Mouse (Mus musculus): ENCODE data around the gene Tcl1b2. TPM values are rescaled to one million over a fixed set of nuclear protein-coding genes. Genes with fewer than 3 reads are reported as not detected.
"Not testable (repeated sequence)": the region's sequence is repeated elsewhere in the genome, so short reads cannot be mapped to it uniquely, and the experiment has no call there.

Tcl1b2 gene
- polyA plus RNA-seq, 1 experiment from 2014 or later, result not detected

DNA sequence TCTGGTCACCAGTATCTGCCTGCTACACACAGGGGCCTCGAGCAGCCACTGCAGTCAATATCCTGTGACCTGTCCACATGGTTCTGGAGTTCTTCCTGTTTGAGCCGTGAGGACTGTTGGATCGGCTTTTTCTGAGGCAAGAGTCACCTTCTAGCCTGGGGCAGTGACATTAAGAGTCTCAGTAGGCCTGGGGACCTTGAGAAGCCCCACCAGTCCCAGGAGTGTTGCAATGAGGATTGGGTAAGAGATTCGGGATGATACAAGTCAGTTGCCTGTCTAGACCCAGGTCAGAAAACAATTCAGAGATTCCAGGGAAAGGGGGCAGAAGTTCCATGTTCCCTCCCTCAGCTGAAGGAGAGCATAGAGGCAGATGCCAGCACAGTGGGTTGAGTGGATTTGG is 36.0 kb upstream of the Tcl1b2 start:
- no peak for TF ChIP-seq CTCF (IDR thresholded peaks at IDR 0.05; ENCODE audit: low read depth)
- Histone ChIP-seq H3K9ac (ENCODE audit: low read depth, low read length) (no peak overlapping the region), H3K4me3 (ENCODE audit: low read depth, low read length) (no peak overlapping the region), H3K27me3 (replicated peaks; ENCODE audit: control insufficient read depth, insufficient read depth, low read length) (no peaks in the 10 kb centered on the region), H3K4me2 (replicated peaks; ENCODE audit: low read depth) (no peak overlapping the region), H3K27ac (ENCODE audit: low read depth, low read length) (no peak overlapping the region), H3K4me1 (replicated peaks; ENCODE audit: control insufficient read depth, insufficient read depth, low read length) (no peaks in the 10 kb centered on the region), H3K36me3 (ENCODE audit: control insufficient read depth, insufficient read depth) (no peaks in the 10 kb centered on the region), H3K9me3 (ENCODE audit: control insufficient read depth) (no peaks in the 10 kb centered on the region)
- 68% methylated on average over 4 of the region's 4 CpGs for WGBS
- no peak for ATAC-seq

DNA sequence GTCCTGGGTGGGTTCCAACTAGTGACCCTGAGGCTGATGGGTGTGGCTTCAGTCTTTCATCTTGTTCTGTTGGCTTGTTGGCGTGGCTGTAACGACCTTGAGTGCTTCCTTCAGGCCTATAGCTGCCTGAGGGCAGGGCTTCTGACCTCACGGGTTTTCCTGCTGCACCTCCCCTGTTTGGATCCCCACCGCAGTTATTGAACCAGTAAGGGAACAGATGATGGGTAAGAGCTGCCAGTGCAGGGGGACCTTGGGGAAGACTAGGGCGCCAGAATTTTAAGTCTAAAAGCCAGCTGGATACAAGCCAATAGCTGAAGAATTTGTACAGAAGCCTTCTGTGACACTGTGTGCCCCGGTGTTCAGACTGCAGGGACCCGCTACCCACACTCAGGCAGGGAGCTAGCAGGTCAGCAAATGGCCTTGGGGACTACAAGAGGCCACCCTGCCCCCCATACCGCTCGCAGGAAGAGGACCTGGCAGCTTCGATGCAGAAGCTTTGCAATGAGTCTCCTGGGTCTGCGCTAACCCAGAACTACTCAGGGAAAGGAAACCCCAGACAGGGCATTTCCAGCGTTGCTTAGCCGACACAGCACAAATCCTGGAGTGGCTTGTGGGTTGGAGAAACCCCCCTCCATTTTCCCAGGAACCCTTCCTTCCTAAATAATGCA is 33.4 kb upstream of the Tcl1b2 start:
- no peak for TF ChIP-seq CTCF (IDR thresholded peaks at IDR 0.05; ENCODE audit: low read depth)
- H3K9ac ChIP-seq (ENCODE audit: low read depth, low read length), result no peak overlapping the region
- H3K27ac ChIP-seq (ENCODE audit: low read depth, low read length), result no peak overlapping the region
- H3K4me2 ChIP-seq (replicated peaks; ENCODE audit: low read depth), result no peak overlapping the region
- ATAC-seq, result no peak
- no peaks in the 10 kb centered on the region for H3K36me3 ChIP-seq (ENCODE audit: control insufficient read depth, insufficient read depth)
- H3K9me3 ChIP-seq (ENCODE audit: control insufficient read depth), result no peaks in the 10 kb centered on the region
- H3K27me3 ChIP-seq (replicated peaks; ENCODE audit: control insufficient read depth, insufficient read depth, low read length), result no peaks in the 10 kb centered on the region
- WGBS, result 49% methylated on average over 13 of the region's 13 CpGs
- no peaks in the 10 kb centered on the region for H3K4me1 ChIP-seq (replicated peaks; ENCODE audit: control insufficient read depth, insufficient read depth, low read length)
- H3K4me3 ChIP-seq (ENCODE audit: low read depth, low read length), result no peak overlapping the region

DNA sequence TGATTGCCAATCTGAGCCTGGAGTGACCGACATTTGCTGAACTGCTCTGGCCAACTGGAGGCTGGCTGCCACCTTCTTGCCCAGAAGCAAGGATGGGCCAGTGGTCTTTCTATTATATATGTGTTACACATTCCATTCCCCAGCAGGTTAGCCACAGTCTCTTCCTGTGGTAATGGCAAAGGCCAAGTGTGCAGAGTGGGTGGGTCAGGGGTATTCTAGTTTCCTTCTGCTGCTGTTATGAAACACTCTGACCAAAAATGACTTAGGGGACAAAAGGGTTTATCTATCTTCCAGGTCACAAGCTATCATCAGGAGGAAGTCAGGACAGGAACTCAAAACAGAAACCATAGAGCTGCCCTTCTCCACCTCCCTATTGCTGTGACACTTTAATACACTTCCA is 29.2 kb upstream of the Tcl1b2 start:
- H3K27me3 ChIP-seq (replicated peaks; ENCODE audit: control insufficient read depth, insufficient read depth, low read length), result no peaks in the 10 kb centered on the region
- H3K4me3 ChIP-seq (ENCODE audit: low read depth, low read length), result no peak overlapping the region
- ATAC-seq, result no peak
- H3K9ac ChIP-seq (ENCODE audit: low read depth, low read length), result no peak overlapping the region
- no peaks in the 10 kb centered on the region for H3K9me3 ChIP-seq (ENCODE audit: control insufficient read depth)
- 92% methylated on average over 1 of the region's 1 CpGs for WGBS
- H3K4me2 ChIP-seq (replicated peaks; ENCODE audit: low read depth), result no peak overlapping the region
- no peak overlapping the region for H3K27ac ChIP-seq (ENCODE audit: low read depth, low read length)
- no peaks in the 10 kb centered on the region for H3K36me3 ChIP-seq (ENCODE audit: control insufficient read depth, insufficient read depth)
- no peaks in the 10 kb centered on the region for H3K4me1 ChIP-seq (replicated peaks; ENCODE audit: control insufficient read depth, insufficient read depth, low read length)
- no peak for TF ChIP-seq CTCF (IDR thresholded peaks at IDR 0.05; ENCODE audit: low read depth)

DNA sequence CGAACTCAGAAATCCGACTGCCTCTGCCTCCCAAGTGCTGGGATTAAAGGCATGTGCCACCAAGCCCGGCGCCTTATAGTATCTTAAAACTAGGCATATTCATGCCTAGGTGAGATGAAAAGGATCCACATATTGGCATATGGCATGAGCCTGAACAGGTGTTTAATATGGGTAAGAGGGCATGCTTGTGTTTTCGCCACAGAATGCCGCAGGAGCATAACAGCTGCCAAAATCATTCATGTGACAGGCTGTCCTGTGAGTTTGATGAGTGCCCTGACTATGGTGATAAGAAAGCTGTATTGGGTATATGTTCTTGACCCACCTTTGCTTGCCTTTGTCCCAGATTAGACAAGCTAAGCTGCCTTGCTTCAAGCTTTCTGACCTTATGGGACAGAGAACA is 20.5 kb upstream of the Tcl1b2 start:
- H3K4me3 ChIP-seq (ENCODE audit: low read depth, low read length), result no peak overlapping the region
- no peaks in the 10 kb centered on the region for H3K36me3 ChIP-seq (ENCODE audit: control insufficient read depth, insufficient read depth)
- no peak overlapping the region for H3K27ac ChIP-seq (ENCODE audit: low read depth, low read length)
- no peaks in the 10 kb centered on the region for H3K27me3 ChIP-seq (replicated peaks; ENCODE audit: control insufficient read depth, insufficient read depth, low read length)
- no peaks in the 10 kb centered on the region for H3K4me1 ChIP-seq (replicated peaks; ENCODE audit: control insufficient read depth, insufficient read depth, low read length)
- ATAC-seq, result no peak
- no peaks in the 10 kb centered on the region for H3K9me3 ChIP-seq (ENCODE audit: control insufficient read depth)
- no peak overlapping the region for H3K9ac ChIP-seq (ENCODE audit: low read depth, low read length)
- TF ChIP-seq CTCF (IDR thresholded peaks at IDR 0.05; ENCODE audit: low read depth), result no peak
- WGBS, result 82% methylated on average over 6 of the region's 6 CpGs
- no peak overlapping the region for H3K4me2 ChIP-seq (replicated peaks; ENCODE audit: low read depth)

DNA sequence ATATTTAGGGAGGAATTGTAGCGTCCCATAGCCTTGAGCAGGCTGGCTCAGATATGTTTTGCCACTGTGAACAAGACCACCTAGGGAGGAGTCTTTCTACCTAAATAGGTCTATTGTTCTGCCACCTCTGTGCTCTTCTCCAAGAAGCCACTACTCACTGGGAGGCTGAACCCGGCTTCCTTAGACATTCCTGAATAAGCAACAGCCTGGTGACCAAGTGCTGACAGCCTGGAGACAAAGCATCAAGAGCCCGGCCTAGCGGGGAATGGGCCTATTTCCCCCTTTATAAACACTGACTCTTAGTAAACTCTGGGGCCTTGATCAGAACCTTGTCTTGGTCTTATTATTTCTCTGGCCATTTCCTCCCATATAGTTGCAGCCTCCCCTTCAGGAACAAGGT is 19.3 kb upstream of the Tcl1b2 start:
- Histone ChIP-seq H3K9me3 (ENCODE audit: control insufficient read depth) (no peaks in the 10 kb centered on the region), H3K36me3 (ENCODE audit: control insufficient read depth, insufficient read depth) (no peaks in the 10 kb centered on the region), H3K4me2 (replicated peaks; ENCODE audit: low read depth) (no peak overlapping the region), H3K9ac (ENCODE audit: low read depth, low read length) (no peak overlapping the region), H3K4me3 (ENCODE audit: low read depth, low read length) (no peak overlapping the region), H3K4me1 (replicated peaks; ENCODE audit: control insufficient read depth, insufficient read depth, low read length) (no peaks in the 10 kb centered on the region), H3K27ac (ENCODE audit: low read depth, low read length) (no peak overlapping the region), H3K27me3 (replicated peaks; ENCODE audit: control insufficient read depth, insufficient read depth, low read length) (no peaks in the 10 kb centered on the region)
- no peak for TF ChIP-seq CTCF (IDR thresholded peaks at IDR 0.05; ENCODE audit: low read depth)
- ATAC-seq, result no peak
- 77% methylated on average over 4 of the region's 4 CpGs for WGBS

DNA sequence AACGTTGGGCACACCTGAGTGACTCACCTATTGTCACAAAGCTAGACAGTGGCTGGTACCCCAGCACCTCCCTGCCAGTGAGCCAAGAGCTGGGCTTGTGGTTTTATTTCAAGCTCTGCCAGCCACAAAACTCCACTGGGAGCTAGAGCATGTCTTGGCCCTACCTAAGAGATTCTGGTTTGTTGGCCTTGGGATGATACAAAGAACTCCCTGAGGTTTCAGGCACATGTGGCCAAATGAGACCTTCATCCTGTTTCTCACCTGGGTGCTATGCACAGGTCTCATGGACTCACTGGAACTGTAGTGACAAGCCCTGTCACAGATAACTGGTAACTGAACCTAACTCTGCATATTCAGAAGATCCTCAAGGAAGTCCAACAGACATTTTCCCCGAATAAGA is 18.2 kb upstream of the Tcl1b2 start:
- no peak overlapping the region for H3K27ac ChIP-seq (ENCODE audit: low read depth, low read length)
- ATAC-seq, result no peak
- 85% methylated on average over 2 of the region's 2 CpGs for WGBS

DNA sequence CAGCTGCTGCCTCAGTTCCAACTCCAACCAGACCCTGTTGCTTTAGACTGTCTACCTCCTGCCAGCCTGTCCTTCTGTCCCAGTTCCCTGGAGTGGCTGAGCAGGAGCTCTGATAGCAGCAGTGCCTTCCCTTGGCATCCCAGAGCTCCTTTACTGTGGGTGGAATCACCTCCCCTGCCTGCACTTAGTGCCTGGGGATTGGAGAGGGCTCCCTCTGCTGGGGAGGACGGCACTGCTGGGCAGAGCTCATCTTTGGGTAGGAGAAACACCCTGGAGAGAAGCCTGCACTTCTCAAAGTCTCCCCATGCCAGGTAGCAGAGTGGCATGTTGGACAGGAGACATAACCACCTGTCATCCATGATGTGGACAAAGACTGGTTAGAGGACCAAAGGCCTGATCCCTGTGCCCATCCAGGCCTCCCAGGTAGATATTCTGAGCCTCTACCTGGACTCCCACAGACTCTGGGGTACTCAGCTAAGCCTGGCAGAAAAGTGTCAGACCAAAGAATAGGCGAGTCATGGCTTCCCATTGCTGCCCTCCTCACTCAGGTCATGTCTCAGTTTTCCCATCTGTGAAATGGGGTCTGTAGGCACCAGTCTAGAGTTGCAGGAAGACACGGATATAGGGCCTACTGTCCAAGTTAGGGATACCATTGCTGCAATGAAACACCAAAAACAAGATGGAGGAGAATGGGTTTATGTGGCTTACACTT is 16.2 kb upstream of the Tcl1b2 start:
- not testable (repeated sequence) for H3K36me3 ChIP-seq (ENCODE audit: control insufficient read depth, insufficient read depth); H3K4me1 ChIP-seq (replicated peaks; ENCODE audit: control insufficient read depth, insufficient read depth, low read length); H3K27ac ChIP-seq (ENCODE audit: low read depth, low read length); H3K9me3 ChIP-seq (ENCODE audit: control insufficient read depth); H3K9ac ChIP-seq (ENCODE audit: low read depth, low read length); ATAC-seq; H3K27me3 ChIP-seq (replicated peaks; ENCODE audit: control insufficient read depth, insufficient read depth, low read length); H3K4me2 ChIP-seq (replicated peaks; ENCODE audit: low read depth); H3K4me3 ChIP-seq (ENCODE audit: low read depth, low read length)
- 53% methylated on average over 3 of the region's 3 CpGs for WGBS

More for the DNA sequence above, 18.2 kb upstream of the Tcl1b2 start:
- Histone ChIP-seq H3K4me3 (ENCODE audit: low read depth, low read length) (no peak overlapping the region), H3K36me3 (ENCODE audit: control insufficient read depth, insufficient read depth) (no peaks in the 10 kb centered on the region), H3K4me1 (replicated peaks; ENCODE audit: control insufficient read depth, insufficient read depth, low read length) (no peaks in the 10 kb centered on the region), H3K27me3 (replicated peaks; ENCODE audit: control insufficient read depth, insufficient read depth, low read length) (no peaks in the 10 kb centered on the region), H3K9me3 (ENCODE audit: control insufficient read depth) (no peaks in the 10 kb centered on the region), H3K4me2 (replicated peaks; ENCODE audit: low read depth) (no peak overlapping the region), H3K9ac (ENCODE audit: low read depth, low read length) (no peak overlapping the region)
- no peak for TF ChIP-seq CTCF (IDR thresholded peaks at IDR 0.05; ENCODE audit: low read depth)

DNA sequence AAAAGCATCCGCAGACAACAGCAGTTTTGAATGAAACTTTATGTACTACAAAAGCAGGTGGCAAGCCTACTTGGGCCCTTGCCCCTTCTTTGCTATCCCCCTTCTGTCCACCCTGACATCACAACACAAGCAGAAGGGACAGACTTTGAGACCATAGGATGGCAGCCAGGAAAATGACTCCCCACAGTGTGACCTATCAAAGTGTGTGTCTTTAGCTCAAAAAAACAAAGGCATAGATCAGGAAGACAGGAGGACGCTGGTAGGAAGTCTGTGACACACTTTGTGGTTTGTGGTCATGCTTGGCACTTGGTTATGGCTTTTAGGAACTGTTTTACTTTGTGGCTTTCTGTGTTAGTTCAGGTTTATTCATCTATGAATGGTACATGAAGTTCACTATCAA is 11.6 kb upstream of the Tcl1b2 start:
- not testable (repeated sequence) for H3K27me3 ChIP-seq (replicated peaks; ENCODE audit: control insufficient read depth, insufficient read depth, low read length); H3K4me1 ChIP-seq (replicated peaks; ENCODE audit: control insufficient read depth, insufficient read depth, low read length); H3K36me3 ChIP-seq (ENCODE audit: control insufficient read depth, insufficient read depth); H3K4me3 ChIP-seq (ENCODE audit: low read depth, low read length); H3K9ac ChIP-seq (ENCODE audit: low read depth, low read length); H3K27ac ChIP-seq (ENCODE audit: low read depth, low read length); H3K4me2 ChIP-seq (replicated peaks; ENCODE audit: low read depth); ATAC-seq; H3K9me3 ChIP-seq (ENCODE audit: control insufficient read depth)
- WGBS, result 65% methylated on average over 2 of the region's 2 CpGs

DNA sequence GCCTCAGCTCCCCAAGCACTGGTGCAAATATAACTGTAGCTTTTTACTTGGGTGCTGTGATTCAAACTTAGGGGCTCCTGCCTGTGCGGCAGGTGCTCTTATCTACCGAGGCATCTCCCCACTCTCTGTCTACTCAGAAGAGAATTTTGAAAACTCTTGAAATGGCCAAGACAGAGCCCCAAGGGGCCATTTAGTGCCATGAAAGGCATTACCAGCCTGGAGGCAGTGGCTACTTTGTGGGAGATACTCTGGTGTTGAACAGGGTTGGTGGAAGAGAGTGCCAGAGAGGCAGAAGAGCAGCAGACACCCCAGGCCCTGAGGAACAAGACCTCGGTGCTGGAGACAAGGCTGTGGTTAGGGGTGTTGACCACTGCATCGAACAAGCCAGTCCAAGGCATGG is 11.0 kb upstream of the Tcl1b2 start:
- H3K9me3 ChIP-seq (ENCODE audit: control insufficient read depth); ATAC-seq; H3K4me2 ChIP-seq (replicated peaks; ENCODE audit: low read depth); H3K36me3 ChIP-seq (ENCODE audit: control insufficient read depth, insufficient read depth); H3K9ac ChIP-seq (ENCODE audit: low read depth, low read length); H3K4me1 ChIP-seq (replicated peaks; ENCODE audit: control insufficient read depth, insufficient read depth, low read length); H3K27ac ChIP-seq (ENCODE audit: low read depth, low read length); H3K4me3 ChIP-seq (ENCODE audit: low read depth, low read length); H3K27me3 ChIP-seq (replicated peaks; ENCODE audit: control insufficient read depth, insufficient read depth, low read length): not testable (repeated sequence)
- WGBS, result 78% methylated on average over 4 of the region's 4 CpGs
